Mouse (Mus musculus) heart, postnatal 0 days (tissue): Measurements from ENCODE around the gene Gpr62. TPM values are rescaled to one million over a fixed set of nuclear protein-coding genes. Genes with fewer than 3 reads are reported as not detected.

ENCODE experiments used
- ATAC-seq: fragments of 200-750 bp; cut with Nextera tagmentation; 2 replicates; pipeline ENCODE4 v1.8.0; 2017; ENCODE audit warnings: low read depth, moderate number of reproducible peaks, moderate library complexity; ENCODE audit not compliant: insufficient read depth
- DNase-seq: peaks from one replicate; pipeline ENCODE4 v3.0.0-alpha.2; 2016; ENCODE audit warnings: low spot score
- H3K27ac ChIP-seq: fragments of 300-500 bp; sonication (generic); 2 replicates; pipeline ENCODE4 v1.5.1; 2014; ENCODE audit warnings: low read depth, mild to moderate bottlenecking
- H3K27me3 ChIP-seq: fragments of 300-500 bp; sonication (generic); 2 replicates; pipeline ENCODE4 v1.6.1; 2014; ENCODE audit warnings: low read length, mixed read lengths; ENCODE audit not compliant: control insufficient read depth, insufficient read depth
- H3K36me3 ChIP-seq: fragments of 300-500 bp; sonication (generic); replicated peaks from 2 replicates; pipeline ENCODE4 v1.6.1; 2014; ENCODE audit warnings: low read length, mixed read lengths; ENCODE audit not compliant: control insufficient read depth, insufficient read depth
- H3K4me1 ChIP-seq: fragments of 300-500 bp; sonication (generic); 2 replicates; pipeline ENCODE4 v1.6.1; 2014; ENCODE audit warnings: antibody characterized with exemption; ENCODE audit not compliant: control insufficient read depth, insufficient read depth
- H3K4me2 ChIP-seq: fragments of 300-500 bp; sonication (generic); 2 replicates; pipeline ENCODE4 v1.6.1; 2014; ENCODE audit warnings: low read depth, mild to moderate bottlenecking, low read length, moderate library complexity
- H3K4me3 ChIP-seq: fragments of 300-500 bp; sonication (generic); 2 replicates; pipeline ENCODE4 v1.5.1; 2014; ENCODE audit warnings: low read depth, low read length
- H3K9ac ChIP-seq: fragments of 300-500 bp; sonication (generic); replicated peaks from 2 replicates; pipeline ENCODE4 v1.6.1; 2014; ENCODE audit warnings: low read depth, low read length, mixed read lengths
- H3K9me3 ChIP-seq: fragments of 300-500 bp; sonication (generic); replicated peaks from 2 replicates; pipeline ENCODE4 v1.6.1; 2016; ENCODE audit warnings: low read length; ENCODE audit not compliant: control insufficient read depth
- CTCF ChIP-seq: IDR thresholded peaks from 2 replicates; pipeline ENCODE4 v1.5.1; 2016; ENCODE audit warnings: antibody characterized with exemption, control low read depth, low read depth
- EP300 ChIP-seq: IDR thresholded peaks from 2 replicates; pipeline ENCODE4 v1.6.1; 2016; ENCODE audit warnings: antibody characterized with exemption, low read depth
- WGBS: fragments of 180-500 bp; shearing (Covaris S2); extraction: QIAGEN DNeasy Blood & Tissue Kit; methylation state at CpG from one replicate; pipeline ENCODE4 v1.1.7; 2014; 5-methylcytosine and 5-hydroxymethylcytosine counted together
- polyA plus RNA-seq: library from polyadenylated mRNA; unstranded; fragments of >200 nt; fragmentation: Nextera tagmentation; extraction: Ambion mirVana; gene quantifications from 2 replicates; pipeline ENCODE4 v1.2.1, GENCODE M21; 2015
- total RNA-seq: library from RNA; depleted of rRNA; stranded (reverse); fragments of >200 nt; gene quantifications from 2 replicates; pipeline ENCODE4 v1.2.3, GENCODE M21; 2014; ENCODE audit warnings: low replicate concordance

The Gpr62 gene
- total and polyA plus RNA-seq, 2 experiments from 2014 or later = 0.11 TPM; not detected in 1

DNA sequence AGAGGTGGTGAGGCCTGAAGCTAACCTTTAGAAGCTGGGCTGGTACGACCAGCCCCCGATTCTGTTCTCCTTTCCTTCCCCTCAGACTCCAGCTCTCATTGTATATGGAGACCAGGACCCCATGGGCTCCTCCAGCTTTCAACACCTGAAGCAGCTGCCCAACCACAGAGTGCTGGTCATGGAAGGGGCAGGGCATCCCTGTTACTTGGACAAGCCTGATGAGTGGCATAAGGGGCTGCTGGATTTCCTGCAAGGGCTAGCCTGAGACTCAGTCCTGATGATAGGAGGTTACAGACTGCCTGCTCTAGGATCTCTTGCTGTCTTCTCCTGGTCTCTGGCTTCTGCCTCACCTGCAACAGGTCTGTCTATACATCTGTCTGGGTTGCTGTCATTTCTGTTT, 13.8 kb downstream of the Gpr62 start:
- Histone ChIP-seq H3K9ac (no peak overlapping the region), H3K9me3 (no peaks in the 10 kb centered on the region), H3K4me3 (no peak overlapping the region), H3K27ac (no peak overlapping the region), H3K4me1 (peaks cover 64% of the 10 kb centered on the region), H3K27me3 (no peaks in the 10 kb centered on the region), H3K4me2 (no peak overlapping the region), H3K36me3 (no peaks in the 10 kb centered on the region)
- DNase-seq (no peak), ATAC-seq (no peak)
- 63% methylated on average over 2 of the region's 2 CpGs for WGBS
- TF ChIP-seq EP300 (no peak), CTCF (no peak)

DNA sequence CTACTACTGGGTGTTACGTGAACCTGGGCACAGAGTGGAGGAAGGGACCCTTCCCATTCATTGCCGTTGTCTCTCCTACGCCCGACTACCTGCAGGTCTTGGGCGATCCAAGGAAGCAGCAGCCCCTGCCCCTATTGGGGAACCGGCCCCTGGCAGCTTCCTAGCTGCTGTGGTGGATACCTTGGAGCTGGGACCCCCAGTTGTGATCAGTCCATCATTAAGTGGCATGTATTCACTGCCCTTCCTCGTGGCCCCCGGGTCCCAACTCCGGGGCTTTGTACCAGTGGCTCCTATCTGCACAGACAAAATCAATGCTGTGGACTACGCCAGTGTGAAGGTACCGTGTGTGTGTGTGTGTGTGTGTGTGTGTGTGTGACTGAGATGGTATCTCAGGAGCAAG, 14.4 kb downstream of the Gpr62 start:
- peaks cover 58% of the 10 kb centered on the region for H3K4me1 ChIP-seq
- no peak for ATAC-seq
- H3K4me2 ChIP-seq = no peak overlapping the region
- H3K36me3 ChIP-seq = no peaks in the 10 kb centered on the region
- no peaks in the 10 kb centered on the region for H3K9me3 ChIP-seq
- no peak overlapping the region for H3K27ac ChIP-seq
- no peaks in the 10 kb centered on the region for H3K27me3 ChIP-seq
- no peak for TF ChIP-seq CTCF
- no peak for TF ChIP-seq EP300
- WGBS = 75% methylated on average over 11 of the region's 11 CpGs
- DNase-seq = no peak
- H3K4me3 ChIP-seq = no peak overlapping the region
- no peak overlapping the region for H3K9ac ChIP-seq

DNA sequence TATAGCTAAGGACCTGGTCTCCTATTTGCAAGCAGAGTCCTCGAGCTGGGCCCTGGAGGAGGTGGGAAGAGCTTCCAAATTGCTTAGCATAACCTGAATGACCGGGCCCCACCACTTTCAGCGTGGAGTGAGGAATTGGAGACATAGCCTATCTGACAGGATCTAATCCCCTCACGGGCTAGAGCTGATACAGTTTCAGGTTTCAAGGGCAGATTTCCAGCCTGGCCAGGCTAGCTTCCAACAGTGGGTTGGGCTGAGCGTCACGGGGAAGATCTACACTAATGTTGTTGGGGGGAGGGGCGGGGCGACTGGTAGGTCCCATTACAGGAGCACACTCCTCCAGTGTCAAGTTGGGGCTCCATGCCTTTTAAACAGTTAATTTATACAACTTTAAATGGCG, 15.1 kb downstream of the Gpr62 start:
- no peak for DNase-seq

DNA sequence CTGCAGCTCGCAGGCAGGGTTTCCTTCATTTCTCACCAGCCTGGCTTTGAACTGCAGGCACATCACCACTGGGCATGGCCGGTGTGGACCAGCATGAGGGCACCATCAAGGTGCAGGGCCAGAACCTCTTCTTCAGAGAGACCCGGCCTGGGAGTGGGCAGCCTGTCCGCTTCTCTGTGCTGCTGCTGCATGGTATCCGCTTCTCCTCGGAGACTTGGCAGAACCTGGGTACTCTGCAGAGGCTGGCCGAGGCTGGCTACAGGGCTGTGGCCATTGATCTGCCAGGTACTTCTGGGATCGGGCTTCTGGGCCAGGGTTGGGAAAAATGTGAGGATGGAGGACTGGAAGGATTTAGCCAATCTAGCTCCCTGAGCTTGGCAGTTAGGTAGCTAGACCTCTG, 15.8 kb downstream of the Gpr62 start:
- no peak overlapping the region for H3K27ac ChIP-seq

More for the DNA sequence above, 15.1 kb downstream of the Gpr62 start:
- TF ChIP-seq EP300 (no peak), CTCF (no peak)
- WGBS = 17% methylated on average over 9 of the region's 9 CpGs
- Histone ChIP-seq H3K9ac (no peak overlapping the region), H3K27ac (no peak overlapping the region), H3K4me2 (0 out of 2 replicates have a peak overlapping the region, but pooled peaks have one; percentile 19), H3K36me3 (no peaks in the 10 kb centered on the region), H3K27me3 (no peaks in the 10 kb centered on the region), H3K9me3 (no peaks in the 10 kb centered on the region), H3K4me3 (no peak overlapping the region), H3K4me1 (peaks cover 52% of the 10 kb centered on the region)
- no peak for ATAC-seq

DNA sequence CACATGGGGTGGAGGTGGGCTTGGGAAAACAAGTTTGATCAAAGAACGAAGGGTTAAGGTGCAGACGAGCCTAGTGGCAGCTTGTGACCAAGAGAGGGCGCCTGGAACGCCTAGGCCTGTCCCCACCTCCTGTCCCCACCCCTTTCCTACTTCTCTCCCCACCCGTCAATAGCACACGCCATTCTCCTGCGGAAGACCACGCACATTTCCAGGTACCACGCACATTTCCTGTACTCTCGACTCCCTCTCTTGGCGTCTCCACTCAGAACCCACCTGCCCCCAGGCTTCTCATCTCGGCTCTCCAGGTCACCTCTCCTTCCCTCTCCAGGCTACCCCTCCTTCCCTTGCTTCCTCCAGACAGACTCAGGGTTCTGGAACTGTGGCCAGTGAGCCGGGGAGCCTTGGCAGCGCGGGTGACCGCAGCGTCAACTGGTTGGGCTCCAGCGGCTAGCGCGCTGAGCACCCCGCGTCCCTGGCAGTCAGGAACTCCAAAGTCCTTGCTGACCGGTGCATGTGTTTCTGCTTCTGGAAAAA, 17.2 kb downstream of the Gpr62 start:
- Histone ChIP-seq H3K4me1 (peaks cover 35% of the 10 kb centered on the region), H3K9ac (peak overlapping the region; percentile 61), H3K27me3 (no peaks in the 10 kb centered on the region), H3K4me3 (peak overlapping the region; percentile 60), H3K4me2 (peak overlapping the region; percentile 92), H3K9me3 (no peaks in the 10 kb centered on the region), H3K36me3 (no peaks in the 10 kb centered on the region), H3K27ac (peak overlapping the region; percentile 84)
- WGBS = under 1% methylated on average over 23 of the region's 23 CpGs
- TF ChIP-seq EP300 (no peak), CTCF (peak; percentile 53)
- ATAC-seq (peak; percentile 62), DNase-seq (peak; percentile 94)

More for the DNA sequence above, 15.8 kb downstream of the Gpr62 start:
- TF ChIP-seq EP300 (no peak), CTCF (no peak)
- Histone ChIP-seq H3K27me3 (no peaks in the 10 kb centered on the region), H3K4me1 (peaks cover 45% of the 10 kb centered on the region), H3K9ac (no peak overlapping the region), H3K4me3 (no peak overlapping the region), H3K36me3 (no peaks in the 10 kb centered on the region), H3K4me2 (no peak overlapping the region), H3K9me3 (no peaks in the 10 kb centered on the region)
- ATAC-seq = no peak
- DNase-seq = no peak
- WGBS = 93% methylated on average over 8 of the region's 8 CpGs

DNA sequence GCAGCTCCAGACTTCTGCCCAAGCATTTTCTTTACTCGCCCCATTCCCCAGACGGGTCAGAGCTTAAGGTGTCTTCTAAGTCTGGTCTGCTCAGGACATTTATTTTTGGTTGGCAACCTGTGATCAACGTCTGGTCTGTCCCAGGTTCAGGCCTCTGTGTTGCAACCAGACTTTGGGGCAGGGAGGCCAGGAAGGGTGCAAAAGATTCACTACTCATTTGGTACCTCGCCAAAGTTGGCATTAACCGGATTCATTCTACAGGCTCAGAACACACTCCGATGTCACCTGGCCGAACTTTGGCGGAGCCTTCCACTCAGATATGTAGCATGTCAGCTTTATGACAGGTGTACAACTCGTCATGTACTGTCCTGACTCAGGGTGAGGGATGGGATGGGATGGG, 17.8 kb downstream of the Gpr62 start:
- Histone ChIP-seq H3K9me3 (no peaks in the 10 kb centered on the region), H3K4me3 (peak overlapping the region; percentile 60), H3K4me1 (peaks cover 31% of the 10 kb centered on the region), H3K9ac (peak overlapping the region; percentile 61; the same call in 1 of the 2 replicates), H3K27ac (peak overlapping the region; percentile 84), H3K4me2 (peak overlapping the region; percentile 92), H3K27me3 (no peaks in the 10 kb centered on the region), H3K36me3 (no peaks in the 10 kb centered on the region)
- TF ChIP-seq EP300 (no peak), CTCF (no peak)
- 31% methylated on average over 9 of the region's 9 CpGs for WGBS
- ATAC-seq = no peak
- DNase-seq = no peak
